Mouse (Mus musculus): ENCODE measurements around the gene Ift22.

DNA sequence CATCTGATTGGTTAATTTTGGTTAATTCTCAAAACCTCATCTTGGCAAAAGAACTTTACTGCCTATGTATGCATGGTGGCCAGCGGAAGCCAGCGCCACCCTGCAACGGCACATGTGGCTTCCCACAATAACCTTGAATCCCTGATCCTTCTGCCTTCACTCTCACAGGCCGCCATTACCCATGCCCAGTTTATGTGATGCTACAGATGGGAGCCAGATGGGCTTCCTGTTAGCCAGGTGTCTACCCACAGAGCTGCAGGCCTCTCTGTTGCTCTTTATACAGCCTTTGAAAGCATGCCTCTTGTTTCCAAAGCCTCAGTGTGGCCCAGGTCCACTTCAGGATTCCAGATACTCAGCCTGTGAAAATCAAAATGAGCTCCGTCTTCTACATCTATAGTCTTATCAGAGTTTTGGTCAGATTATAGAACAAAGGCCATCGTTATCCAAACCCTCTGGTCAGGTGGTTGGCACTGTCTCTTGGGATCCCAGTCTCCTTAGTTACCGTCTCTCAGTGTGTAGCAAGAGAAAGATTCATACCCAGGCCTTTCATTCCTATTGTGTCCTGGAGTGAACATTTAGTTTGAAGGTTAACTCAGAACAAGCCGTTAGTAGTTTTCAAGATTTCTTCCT is 9.8 kb downstream of the Ift22 start:
- TF ChIP-seq CTCF (IDR thresholded peaks at IDR 0.05; ENCODE audit: insufficient read depth, low read length) (no peak), POLR2A (IDR thresholded peaks at IDR 0.05; ENCODE audit: borderline replicate concordance, extremely low read depth, low read depth, low read length) (no peak)
